Mouse (Mus musculus) CH12.LX (cell line): Measurements from ENCODE around the gene Lhfp. TPM values are rescaled to one million over a fixed set of nuclear protein-coding genes. Genes with fewer than 3 reads are reported as not detected.

Experiments used
- DNase-seq: peaks from one replicate; pipeline ENCODE4 v3.0.0-alpha.2; 2013; ENCODE audit errors: extremely low read depth
- H3K27ac ChIP-seq: 2 replicates; pipeline ENCODE4 v1.5.1; 2012; ENCODE audit warnings: low read depth, mild to moderate bottlenecking, control low read depth, moderate library complexity; ENCODE audit not compliant: insufficient read depth
- H3K27me3 ChIP-seq: replicated peaks from 2 replicates; pipeline ENCODE3; 2012; ENCODE audit warnings: inconsistent platforms
- H3K36me3 ChIP-seq, 2 experiments: replicated peaks in 1 of 2; 2 replicates each; pipeline versions ENCODE3 to v1.6.1; 2012; ENCODE audit warnings: inconsistent platforms in 1 of 2, low read length in 1 of 2, mild to moderate bottlenecking in 1 of 2, mixed read lengths in 1 of 2, moderate library complexity in 1 of 2; ENCODE audit not compliant: control insufficient read depth in 1 of 2, insufficient read depth in 1 of 2
- H3K4me1 ChIP-seq, 2 experiments: 2 replicates each; pipeline ENCODE4 v1.6.1; 2012; ENCODE audit warnings: inconsistent platforms in 1 of 2, moderate library complexity in 1 of 2; ENCODE audit not compliant: insufficient read depth in 2 of 2, control insufficient read depth in 1 of 2
- H3K4me2 ChIP-seq: 2 replicates; pipeline ENCODE4 v1.6.1; 2012; ENCODE audit warnings: low read depth, mild to moderate bottlenecking, control low read depth; ENCODE audit not compliant: poor library complexity, insufficient read depth, severe bottlenecking
- H3K4me3 ChIP-seq, 3 experiments: fragments of 150-350 bp in 1 of 3; sonication (generic) in 1 of 3; replicated peaks in 1 of 3; 2 replicates each; pipeline versions ENCODE3 to v1.5.1; 2011 to 2012; ENCODE audit warnings: low read depth in 2 of 3, low read length in 2 of 3, mild to moderate bottlenecking in 2 of 3, moderate library complexity in 2 of 3, control low read depth in 1 of 3, improper control_type of control experiment in 1 of 3, inconsistent platforms in 1 of 3, mixed read lengths in 1 of 3; ENCODE audit not compliant: poor library complexity in 1 of 3
- H3K79me2 ChIP-seq: replicated peaks from 2 replicates; pipeline ENCODE4 v1.6.1; 2012; ENCODE audit warnings: mild to moderate bottlenecking, moderate library complexity; ENCODE audit not compliant: control insufficient read depth, poor library complexity, insufficient read depth, severe bottlenecking; ENCODE audit errors: extremely low read depth
- H3K9ac ChIP-seq: 2 replicates; pipeline ENCODE4 v1.6.1; 2012; ENCODE audit warnings: low read depth, mild to moderate bottlenecking, control low read depth, moderate library complexity; ENCODE audit not compliant: insufficient read depth
- H3K9me3 ChIP-seq: replicated peaks from 2 replicates; pipeline ENCODE3; 2012; ENCODE audit warnings: low read length, inconsistent platforms, mixed read lengths
- BHLHE40 ChIP-seq: IDR thresholded peaks from 2 replicates; pipeline ENCODE4 v1.6.1; 2011; ENCODE audit warnings: mild to moderate bottlenecking, low read depth, low read length, improper control_type of control experiment
- CHD1 ChIP-seq: IDR thresholded peaks from 2 replicates; pipeline ENCODE4 v1.6.1; 2012; ENCODE audit warnings: low read depth, low read length, improper control_type of control experiment, inconsistent platforms
- CHD2 ChIP-seq: IDR thresholded peaks from 2 replicates; pipeline ENCODE4 v1.6.1; 2011; ENCODE audit warnings: low read length, improper control_type of control experiment
- CTCF ChIP-seq, 2 experiments: IDR thresholded peaks in 1 of 2; conservative IDR thresholded peaks in 1 of 2; 2 replicates each; pipeline ENCODE4 v1.5.1; 2011 to 2012; ENCODE audit warnings: low read depth in 2 of 2, low read length in 2 of 2, improper control_type of control experiment in 1 of 2, inconsistent platforms in 1 of 2, mild to moderate bottlenecking in 1 of 2, moderate library complexity in 1 of 2
- E2F4 ChIP-seq: IDR thresholded peaks from 2 replicates; pipeline ENCODE4 v1.6.1; 2011; ENCODE audit warnings: low read depth, low read length, improper control_type of control experiment; ENCODE audit not compliant: insufficient replicate concordance
- GABPA ChIP-seq: IDR thresholded peaks from 2 replicates; pipeline ENCODE4 v1.6.1; 2012; ENCODE audit warnings: low read depth, low read length, improper control_type of control experiment, inconsistent platforms; ENCODE audit not compliant: insufficient replicate concordance
- HCFC1 ChIP-seq: IDR thresholded peaks from 2 replicates; pipeline ENCODE4 v1.6.1; 2012; ENCODE audit warnings: low read depth, mild to moderate bottlenecking, inconsistent platforms, low read length, improper control_type of control experiment
- IRF4 ChIP-seq: IDR thresholded peaks from 2 replicates; pipeline ENCODE4 v1.6.1; 2014; ENCODE audit warnings: low read depth, mild to moderate bottlenecking, inconsistent platforms, low read length, improper control_type of control experiment
- JUN ChIP-seq: IDR thresholded peaks from 2 replicates; pipeline ENCODE4 v1.6.1; 2011; ENCODE audit warnings: low read depth, mild to moderate bottlenecking, low read length, improper control_type of control experiment, moderate library complexity; ENCODE audit not compliant: insufficient read depth
- MAZ ChIP-seq: IDR thresholded peaks from 2 replicates; pipeline ENCODE4 v1.6.1; 2012; ENCODE audit warnings: low read depth, mild to moderate bottlenecking, inconsistent platforms, low read length, improper control_type of control experiment, moderate library complexity
- MEF2A ChIP-seq: IDR thresholded peaks from 2 replicates; pipeline ENCODE4 v1.6.1; 2014; ENCODE audit warnings: low read depth, mild to moderate bottlenecking, inconsistent platforms, low read length, improper control_type of control experiment, borderline replicate concordance
- MXI1 ChIP-seq: IDR thresholded peaks from 2 replicates; pipeline ENCODE4 v1.6.1; 2011; ENCODE audit warnings: mild to moderate bottlenecking, low read depth, low read length, improper control_type of control experiment
- MYC ChIP-seq: IDR thresholded peaks from 2 replicates; pipeline ENCODE4 v1.6.1; 2011; ENCODE audit warnings: low read depth, mild to moderate bottlenecking, improper control_type of control experiment, low read length
- PAX5 ChIP-seq: IDR thresholded peaks from 2 replicates; pipeline ENCODE4 v1.6.1; 2012; ENCODE audit warnings: low read length, inconsistent platforms, mixed read lengths
- POLR2AphosphoS2 ChIP-seq: IDR thresholded peaks from 2 replicates; pipeline ENCODE4 v1.6.1; 2011; ENCODE audit warnings: low read depth, low read length, improper control_type of control experiment
- RAD21 ChIP-seq: IDR thresholded peaks from 2 replicates; pipeline ENCODE4 v1.6.1; 2011; ENCODE audit warnings: low read depth, mild to moderate bottlenecking, low read length, improper control_type of control experiment, moderate library complexity
- SMC3 ChIP-seq: IDR thresholded peaks from 2 replicates; pipeline ENCODE4 v1.6.1; 2011; ENCODE audit warnings: low read depth, low read length, improper control_type of control experiment
- TBP ChIP-seq: conservative IDR thresholded peaks from 2 replicates; pipeline ENCODE4 v1.6.1; 2011; ENCODE audit warnings: low read depth, low read length, improper control_type of control experiment
- TCF12 ChIP-seq: IDR thresholded peaks from 2 replicates; pipeline ENCODE4 v1.6.1; 2014; ENCODE audit warnings: low read depth, mild to moderate bottlenecking, inconsistent platforms, low read length, improper control_type of control experiment
- UBTF ChIP-seq: IDR thresholded peaks from 2 replicates; pipeline ENCODE4 v1.6.1; 2012; ENCODE audit warnings: low read depth, mild to moderate bottlenecking, inconsistent platforms, low read length, improper control_type of control experiment, moderate library complexity
- USF1 ChIP-seq: IDR thresholded peaks from 2 replicates; pipeline ENCODE4 v1.6.1; 2014; ENCODE audit warnings: low read depth, mild to moderate bottlenecking, inconsistent platforms, low read length, improper control_type of control experiment
- USF2 ChIP-seq: conservative IDR thresholded peaks from 2 replicates; pipeline ENCODE4 v1.6.1; 2011; ENCODE audit warnings: low read depth, low read length, improper control_type of control experiment
- ZC3H11A ChIP-seq: IDR thresholded peaks from 2 replicates; pipeline ENCODE4 v1.6.1; 2012; ENCODE audit warnings: low read depth, mild to moderate bottlenecking, inconsistent platforms, low read length, improper control_type of control experiment
- ZKSCAN1 ChIP-seq: IDR thresholded peaks from 2 replicates; pipeline ENCODE4 v1.6.1; 2012; ENCODE audit warnings: low read depth, inconsistent platforms, low read length, improper control_type of control experiment, borderline replicate concordance
- ZMIZ1 ChIP-seq: IDR thresholded peaks from 2 replicates; pipeline ENCODE4 v1.6.1; 2012; ENCODE audit warnings: low read depth, mild to moderate bottlenecking, inconsistent platforms, low read length, improper control_type of control experiment
- dilution Hi-C: fragments of 300-500 bp; cut with MboI; formaldehyde crosslinking; loops from 2 replicates; pipeline ENCODE4 v1.14.3; 2020; ENCODE audit warnings: low sequenced_read_pairs; ENCODE audit not compliant: extremely low pct_unique_long_range_greater_than_20kb, extremely low pct_ligation_motif_present
- in situ Hi-C: fragments of 300-500 bp; cut with MboI; formaldehyde crosslinking; loops from 3 replicates; pipeline ENCODE4 v1.14.3; 2019; ENCODE audit warnings: low sequenced_read_pairs, low pct_ligation_motif_present, low pct_unique_long_range_greater_than_20kb, mixed read lengths
- polyA plus RNA-seq: library from polyadenylated mRNA; unstranded; fragments of >175 nt; gene quantifications from 2 replicates; pipeline ENCODE4 v1.2.1, GENCODE M21; 2012; ENCODE audit warnings: low read depth; ENCODE audit not compliant: insufficient read length
- total RNA-seq, 2 experiments: library from RNA; depleted of rRNA; stranded (reverse); fragments of 300-350 nt in 1 of 2; fragments of >200 nt in 1 of 2; gene quantifications; 2 replicates each; pipeline ENCODE4 v1.2.3; 2012 to 2014

The Lhfp gene
- total and polyA plus RNA-seq, 3 experiments, result not detected

DNA sequence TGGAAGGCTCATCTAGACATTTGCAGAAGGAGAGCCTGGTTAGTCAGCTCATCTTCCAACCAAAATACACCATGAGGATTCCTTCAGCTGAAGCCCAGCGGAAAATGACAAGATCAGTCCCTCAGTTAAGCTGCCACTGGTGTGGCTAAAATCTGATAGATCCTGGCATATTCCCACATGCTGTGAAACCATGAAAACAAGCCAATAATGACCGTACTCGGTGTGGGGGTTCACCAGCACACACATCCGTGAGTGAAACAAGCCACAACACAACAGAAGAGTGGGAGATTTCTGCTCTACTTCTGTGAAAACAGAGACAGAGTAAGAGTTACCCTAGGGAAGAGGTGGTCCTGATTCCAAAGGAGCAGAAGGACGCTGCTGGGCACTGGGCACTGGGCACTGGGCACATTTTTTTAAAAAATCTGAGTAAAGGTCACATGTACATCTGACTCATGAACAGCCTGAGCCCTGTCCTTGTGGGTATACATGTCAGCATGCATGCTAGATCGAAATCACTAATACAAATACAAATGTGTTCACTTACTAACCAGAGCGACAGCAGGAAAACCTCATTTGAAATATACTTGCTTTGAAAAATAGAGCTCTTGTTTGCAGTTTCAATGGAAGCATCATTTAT, 163.1 kb downstream of the Lhfp start:
- no peak overlapping the region for H3K4me2 ChIP-seq
- H3K79me2 ChIP-seq, result no peaks in the 10 kb centered on the region
- H3K4me3 ChIP-seq, result no peak overlapping the region
- dilution Hi-C loops (no loop called here), in situ Hi-C loops (no loop called here)
- no peaks in the 10 kb centered on the region for H3K36me3 ChIP-seq
- no peak overlapping the region for H3K9ac ChIP-seq
- TF ChIP-seq TBP (no peak), SMC3 (no peak), MAZ (no peak), BHLHE40 (no peak), HCFC1 (no peak), USF2 (no peak), CTCF (conservative IDR thresholded peaks at IDR 0.05 in 1 of 2, IDR thresholded peaks at IDR 0.05 in 1 of 2; ENCODE audit: low read depth in 2 of 2, low read length in 2 of 2) (no peak), MYC (no peak), CHD1 (no peak), ZKSCAN1 (no peak), POLR2AphosphoS2 (no peak), CHD2 (no peak), PAX5 (no peak), RAD21 (no peak), E2F4 (no peak), USF1 (no peak), GABPA (no peak)
- no peaks in the 10 kb centered on the region for H3K27me3 ChIP-seq
- no peaks in the 10 kb centered on the region for H3K9me3 ChIP-seq
- no peak for DNase-seq
- no peak overlapping the region for H3K27ac ChIP-seq
- 0 out of 4 replicates have a peak, but pooled peaks cover 0 to 3% of the 10 kb centered on the region in 2 experiments for H3K4me1 ChIP-seq

DNA sequence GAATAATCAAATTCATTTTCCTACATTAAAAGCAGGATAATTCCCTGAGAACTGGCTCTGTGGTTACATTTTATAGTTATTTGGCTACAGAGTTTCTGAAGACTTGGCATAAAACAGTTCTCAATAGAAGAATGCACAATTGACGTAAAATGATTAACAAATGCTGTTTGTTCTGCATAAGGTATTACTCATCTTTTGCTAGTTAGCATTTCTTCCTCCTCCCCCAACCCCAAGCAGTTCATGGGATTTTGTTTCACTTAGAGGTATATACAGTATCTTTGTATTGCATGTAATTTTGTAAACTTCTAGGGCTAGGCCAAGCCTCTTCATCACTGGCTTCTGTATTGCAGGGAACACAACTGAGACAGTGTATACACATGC, 163.6 kb downstream of the Lhfp start:
- H3K4me1 ChIP-seq, result 0 out of 4 replicates have a peak, but pooled peaks cover 0 to 3% of the 10 kb centered on the region in 2 experiments
- H3K4me2 ChIP-seq, result no peak overlapping the region
- TF ChIP-seq SMC3, result no peak
- TF ChIP-seq UBTF, result no peak
- TF ChIP-seq ZMIZ1, result no peak
- TF ChIP-seq TCF12, result no peak
- TF ChIP-seq MXI1, result no peak
- TF ChIP-seq IRF4, result no peak
- no peak for TF ChIP-seq ZC3H11A
- TF ChIP-seq CTCF (conservative IDR thresholded peaks at IDR 0.05 in 1 of 2, IDR thresholded peaks at IDR 0.05 in 1 of 2; ENCODE audit: low read depth in 2 of 2, low read length in 2 of 2), result no peak
- no peak for TF ChIP-seq MYC
- TF ChIP-seq MEF2A, result no peak
- no peak for TF ChIP-seq JUN
- no peak for DNase-seq
- H3K36me3 ChIP-seq, result no peaks in the 10 kb centered on the region
- H3K4me3 ChIP-seq, result no peak overlapping the region
- H3K27ac ChIP-seq, result no peak overlapping the region
- in situ Hi-C loops (no loop called here), dilution Hi-C loops (no loop called here)
- no peaks in the 10 kb centered on the region for H3K9me3 ChIP-seq
- H3K79me2 ChIP-seq, result no peaks in the 10 kb centered on the region
- no peaks in the 10 kb centered on the region for H3K27me3 ChIP-seq
- H3K9ac ChIP-seq, result no peak overlapping the region
